Mouse (Mus musculus) kidney, postnatal 25 days (tissue): ENCODE measurements around the gene Senp1.

ENCODE experiments used
- DNase-seq, 2 experiments: peaks; one replicate each; pipeline ENCODE4 v3.0.0; 2021; ENCODE audit warnings: mixed read lengths in 2 of 2

The Senp1 gene

GRCm38 (mm10) chr15:98093121-98094011, at the start of gene Senp1:
Senp1 (minus strand) TSS chr15:98093744.
- DNase-seq: peak; percentile 89 to 95

GRCm38 (mm10) chr15:98142515-98142914, 49.0 kb upstream of the Senp1 start:
- no peak for DNase-seq

- no peak for DNase-seq
These were observed 47.3 kb upstream of the Senp1 start for GRCm38 (mm10) chr15:98140809-98141208.

- DNase-seq: no peak
These were observed 46.2 kb upstream of the Senp1 start for GRCm38 (mm10) chr15:98139763-98140162.

- no peak for DNase-seq
These were observed 43.3 kb upstream of the Senp1 start for GRCm38 (mm10) chr15:98136871-98137270.

GRCm38 (mm10) chr15:98135671-98136070, 42.1 kb upstream of the Senp1 start:
- DNase-seq: no peak

GRCm38 (mm10) chr15:98134666-98135065, 41.1 kb upstream of the Senp1 start:
- DNase-seq: no peak

- DNase-seq: no peak
These were observed 40.5 kb upstream of the Senp1 start for GRCm38 (mm10) chr15:98134034-98134433.

GRCm38 (mm10) chr15:98133471-98133870, 39.9 kb upstream of the Senp1 start:
- no peak for DNase-seq

- no peak for DNase-seq
These were observed 38.6 kb upstream of the Senp1 start for GRCm38 (mm10) chr15:98131942-98132655.

- no peak for DNase-seq
These were observed 37.9 kb upstream of the Senp1 start for GRCm38 (mm10) chr15:98131451-98131850.

GRCm38 (mm10) chr15:98131001-98131400, 37.5 kb upstream of the Senp1 start:
- DNase-seq: no peak

- DNase-seq: no peak
These were observed 27.3 kb upstream of the Senp1 start for GRCm38 (mm10) chr15:98120831-98121230.

- no peak for DNase-seq
These were observed 25.8 kb upstream of the Senp1 start for GRCm38 (mm10) chr15:98119363-98119762.

GRCm38 (mm10) chr15:98116287-98116686, 22.7 kb upstream of the Senp1 start:
- DNase-seq: no peak

GRCm38 (mm10) chr15:98115779-98116163, 22.2 kb upstream of the Senp1 start:
- no peak for DNase-seq

- no peak for DNase-seq
These were observed 21.6 kb upstream of the Senp1 start for GRCm38 (mm10) chr15:98114852-98115778.

GRCm38 (mm10) chr15:98114098-98114851, 20.7 kb upstream of the Senp1 start:
- no peak for DNase-seq

- DNase-seq: peak in 1 of 2 experiments; percentile 14
These were observed 18.2 kb upstream of the Senp1 start for GRCm38 (mm10) chr15:98111791-98112190.

GRCm38 (mm10) chr15:98108297-98109152, 15.0 kb upstream of the Senp1 start:
- peak; percentile 90 to 94 for DNase-seq

GRCm38 (mm10) chr15:98107703-98108296, 14.3 kb upstream of the Senp1 start:
- no peak for DNase-seq
